Mouse (Mus musculus): ENCODE results near the gene Smim17.

Gene Smim17

DNA sequence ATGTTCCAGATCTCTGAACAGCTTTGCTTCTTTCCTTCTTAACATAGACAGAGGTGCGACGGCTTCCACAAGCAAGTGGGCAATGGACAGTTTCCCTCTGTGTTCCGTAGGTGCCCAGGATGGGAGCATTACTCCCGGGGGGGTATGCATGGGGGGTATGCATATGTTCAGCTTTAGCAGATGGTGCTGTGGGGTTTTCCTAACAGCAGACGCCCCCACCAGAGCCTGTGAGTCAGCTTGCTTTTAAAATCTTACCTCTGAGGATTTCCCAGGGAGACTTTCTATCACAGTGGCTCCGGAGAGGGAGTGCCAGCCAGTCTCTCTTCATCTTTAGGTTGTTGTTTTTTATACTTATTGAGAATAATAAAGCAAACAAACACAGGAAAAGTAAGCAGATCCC is 21.4 kb downstream of the Smim17 start:
- no peak for DNase-seq

DNA sequence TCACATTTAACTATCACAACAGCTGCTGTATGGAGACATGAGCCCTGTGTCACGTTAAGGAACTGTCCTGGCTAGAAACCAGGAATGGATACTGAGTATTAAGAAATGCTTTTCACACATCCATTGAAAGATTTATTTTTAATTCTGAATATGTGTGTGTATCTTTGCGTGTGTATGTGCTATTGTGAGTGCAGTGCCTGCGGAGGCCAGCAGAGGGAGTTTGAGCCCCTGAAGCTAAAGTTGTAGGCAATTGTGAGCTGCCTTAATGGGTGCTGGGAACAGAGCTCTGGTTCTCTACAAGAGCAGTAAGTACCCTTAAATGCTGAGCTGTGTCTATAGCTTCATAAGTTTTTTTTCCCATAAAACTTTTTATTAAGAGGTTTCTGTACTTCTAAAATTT is 30.9 kb downstream of the Smim17 start:
- no peak for DNase-seq

DNA sequence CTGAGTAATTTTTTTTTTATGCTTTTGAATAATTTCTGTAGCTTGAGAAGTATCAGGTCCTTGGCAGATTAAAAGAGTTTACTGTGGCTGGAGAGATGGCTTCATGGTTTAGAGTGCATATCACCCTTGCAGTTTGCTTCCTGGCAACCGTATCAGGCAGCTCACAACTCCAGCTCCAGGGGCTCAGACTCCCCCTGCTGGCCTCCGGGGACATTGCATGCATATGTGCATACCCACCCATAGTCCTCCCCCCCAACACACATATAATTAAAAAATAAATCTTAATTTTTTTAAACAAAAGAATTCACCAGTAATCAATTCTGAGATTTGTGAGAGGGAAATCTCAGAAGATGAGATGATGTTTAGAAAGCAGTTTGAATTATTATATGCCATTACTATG is 31.8 kb downstream of the Smim17 start:
- peak; percentile 33 to 34 for DNase-seq

DNA sequence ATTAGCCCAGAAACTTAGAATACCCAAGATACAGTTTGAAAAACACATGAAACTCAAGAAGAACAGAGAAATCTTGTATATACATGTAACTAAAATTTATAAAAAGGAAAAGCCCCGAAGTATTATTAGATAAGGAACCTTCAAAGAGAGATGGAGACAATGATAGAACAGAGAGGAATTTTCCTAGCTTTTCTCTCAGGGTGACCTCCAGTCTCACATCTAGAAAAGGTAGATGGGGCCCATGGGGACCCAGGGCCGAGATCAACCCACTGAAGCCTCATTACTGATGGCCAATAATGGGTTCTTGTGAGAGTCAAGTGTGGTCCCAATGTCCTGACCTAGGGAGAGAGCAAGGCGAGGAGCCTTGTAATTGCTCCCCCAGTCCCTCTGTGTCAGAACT is 39.9 kb downstream of the Smim17 start, which contains the start of gene Olfr1344:
Gene Olfr1344 (plus strand): TSS at position 301 of the 400 bp plus-strand sequence.
- DNase-seq: no peak

DNA sequence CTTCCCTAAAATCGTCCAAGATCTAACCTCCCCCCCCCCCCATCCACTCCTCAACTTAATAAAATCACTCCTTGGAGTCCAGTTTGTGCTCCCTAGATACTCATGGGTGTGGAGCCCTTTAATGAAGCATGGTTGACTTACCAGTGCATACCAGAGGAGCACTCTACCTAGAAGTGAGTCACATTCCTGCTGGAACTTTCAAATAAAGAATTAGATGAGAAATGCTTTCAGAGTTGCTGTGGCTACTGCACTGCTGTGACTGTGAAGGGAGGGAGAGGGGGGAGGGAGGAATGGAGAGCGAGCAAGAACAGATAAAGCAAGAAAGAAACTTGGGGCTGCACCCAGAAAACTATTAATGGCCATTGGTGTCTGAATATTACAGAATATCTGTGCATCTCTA is 42.7 kb downstream of the Smim17 start:
- no peak for DNase-seq

DNA sequence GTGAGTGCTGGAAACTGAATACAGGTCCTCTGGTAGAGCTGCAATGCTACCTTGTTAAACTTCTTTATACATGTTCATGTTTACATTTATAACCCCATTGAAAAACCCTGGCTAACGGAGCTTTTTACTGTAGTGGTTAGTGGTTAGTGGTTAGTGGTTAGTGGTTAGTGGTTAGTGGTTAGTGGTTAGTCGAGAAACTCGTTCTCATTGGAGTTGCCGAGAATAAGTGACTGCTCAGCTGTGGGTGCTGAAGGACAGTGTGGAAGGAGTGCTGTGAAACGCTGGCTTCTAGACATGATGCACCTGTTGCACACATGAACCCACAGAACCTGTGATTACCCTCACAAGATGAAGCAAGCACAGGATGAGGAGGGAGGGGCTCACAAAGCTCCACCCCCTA is 49.3 kb downstream of the Smim17 start:
- no peak for DNase-seq

DNA sequence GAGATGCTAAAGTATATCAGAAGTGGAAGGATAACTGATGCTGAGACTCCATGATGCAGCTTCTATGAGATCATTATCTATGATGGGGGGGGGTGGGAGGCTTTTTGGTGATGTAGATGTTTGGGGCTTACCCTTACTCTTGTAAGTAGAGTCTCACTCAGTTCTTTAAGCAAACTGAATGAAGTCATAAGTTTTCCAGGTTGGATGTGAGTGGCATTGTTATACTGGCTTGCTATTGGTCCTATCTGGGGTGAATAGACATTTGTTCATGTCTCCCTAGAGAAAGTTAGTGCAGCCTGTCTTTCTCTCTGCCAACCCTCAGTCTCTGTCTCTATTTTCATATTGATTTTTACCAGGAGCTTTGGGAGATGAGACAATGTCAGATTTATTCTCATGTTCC is 57.4 kb downstream of the Smim17 start, which contains the start of gene Olfr1336:
Gene Olfr1336 (plus strand): TSS at position 301 of the 400 bp plus-strand sequence.
- no peak for DNase-seq

DNA sequence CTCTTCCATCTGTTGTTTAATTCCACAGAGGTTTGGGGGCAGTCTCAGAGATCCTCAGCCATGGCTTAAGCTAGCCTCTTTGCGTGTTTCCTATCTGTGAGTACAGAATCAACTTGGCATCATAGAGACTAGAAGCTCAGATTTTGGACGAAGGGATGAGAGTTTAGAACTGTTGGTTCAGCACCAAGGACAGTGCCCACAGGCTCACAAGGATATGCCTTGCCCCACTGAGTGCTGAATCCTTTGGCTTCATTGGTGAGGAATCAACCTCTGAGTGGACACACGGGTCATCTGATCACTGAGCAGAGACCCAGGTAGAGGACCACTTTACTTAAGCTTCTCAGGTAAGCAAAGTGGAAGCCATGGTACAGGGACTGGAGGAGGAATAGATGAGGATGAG is 57.9 kb downstream of the Smim17 start:
- DNase-seq: peak; percentile 17 to 19

DNA sequence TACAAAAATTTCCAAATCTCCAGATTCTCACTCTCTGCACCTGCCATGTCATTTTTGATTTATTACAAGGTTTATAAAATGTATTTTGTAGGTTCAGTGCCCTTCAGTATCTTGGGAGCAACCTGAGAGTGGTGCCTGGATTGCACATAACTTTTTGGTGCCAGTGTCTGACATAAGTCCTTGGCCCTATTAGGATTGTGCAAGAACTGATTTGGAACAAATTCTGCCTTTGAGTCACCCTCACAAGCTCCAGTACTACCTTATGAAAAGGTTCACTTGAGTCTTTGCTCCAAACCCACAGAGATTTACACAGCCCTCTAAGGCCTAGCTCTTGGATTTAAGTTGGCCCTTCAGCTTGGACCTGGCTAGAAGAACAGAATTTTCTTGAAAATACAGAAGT is 68.4 kb downstream of the Smim17 start, which contains the start of gene Olfr1346:
Gene Olfr1346 (plus strand): TSS at position 151 of the 400 bp plus-strand sequence.
- DNase-seq: no peak

DNA sequence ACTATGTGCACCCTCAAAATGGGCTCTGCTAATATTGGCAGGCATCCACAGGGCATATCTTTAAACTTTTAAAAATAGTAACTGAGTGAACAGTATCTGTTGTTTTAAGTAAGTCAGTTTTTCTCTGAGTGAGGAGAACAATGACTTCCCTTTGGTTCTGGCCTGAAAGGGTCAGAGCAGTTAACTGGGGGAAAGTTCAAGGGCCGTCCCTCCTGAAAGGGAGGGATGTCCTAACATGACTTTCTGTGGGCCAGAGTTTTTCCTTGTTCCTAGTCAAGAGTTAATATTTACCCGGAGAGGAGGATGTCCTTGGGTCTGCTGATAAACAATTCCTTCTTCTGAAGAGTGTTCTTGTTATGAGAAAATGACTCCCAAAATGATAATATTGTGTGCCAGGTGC is 79.1 kb downstream of the Smim17 start:
- peak in 1 of 2 experiments; percentile 1 for DNase-seq
